Mouse (Mus musculus) WW6 (cell line): ENCODE data around the gene Ceacam18.
A peak's percentile ranks its signal among the peaks of the same experiment; 100 is the strongest.
"Not testable (repeated sequence)": the region's sequence is repeated elsewhere in the genome, so short reads cannot be mapped to it uniquely, and the experiment has no call there.

Experiments
- DNase-seq: peaks from one replicate; pipeline ENCODE4 v3.0.0-alpha.2; 2013; ENCODE audit warnings: low read depth, low spot score

The Ceacam18 gene

GRCm38 (mm10) chr7:43667221-43667620 lies 32.7 kb downstream of the Ceacam18 start:
- DNase-seq: not testable (repeated sequence)

- DNase-seq: no peak
Measured at GRCm38 (mm10) chr7:43668582-43668981, 34.1 kb downstream of the Ceacam18 start.

- no peak for DNase-seq
Measured at GRCm38 (mm10) chr7:43671064-43671808, 36.7 kb downstream of the Ceacam18 start.

- DNase-seq: peak; percentile 58
Measured at GRCm38 (mm10) chr7:43671809-43672580, 37.5 kb downstream of the Ceacam18 start, which contains the start of gene Ctu1. TSS of gene Ctu1 (plus strand) at chr7:43672016.

- DNase-seq: no peak
Measured at GRCm38 (mm10) chr7:43672581-43673260, 38.2 kb downstream of the Ceacam18 start.

- no peak for DNase-seq
Measured at GRCm38 (mm10) chr7:43675091-43675490, 40.6 kb downstream of the Ceacam18 start.

- no peak for DNase-seq
Measured at GRCm38 (mm10) chr7:43678517-43678916, 44.0 kb downstream of the Ceacam18 start.

- no peak for DNase-seq
Measured at GRCm38 (mm10) chr7:43680960-43681359, 46.5 kb downstream of the Ceacam18 start.

GRCm38 (mm10) chr7:43682511-43682910 lies 48.0 kb downstream of the Ceacam18 start:
- DNase-seq: not testable (repeated sequence)

GRCm38 (mm10) chr7:43685088-43685487 lies 50.6 kb downstream of the Ceacam18 start:
- DNase-seq: no peak

- no peak for DNase-seq
Measured at GRCm38 (mm10) chr7:43690118-43690517, 55.6 kb downstream of the Ceacam18 start, which contains the start of gene Klk14. TSS of gene Klk14 (plus strand) at chr7:43690418.
